Mouse (Mus musculus): ENCODE measurements around the gene Ogfod3. TPM values are rescaled to one million over a fixed set of nuclear protein-coding genes. Genes with fewer than 3 reads are reported as not detected.

The Ogfod3 gene
- polyA plus RNA-seq, 1 experiment from 2014 or later: 17.2 TPM

- Histone ChIP-seq H3K9ac (no peak overlapping the region), H3K27me3 (no peaks in the 10 kb centered on the region), H3K4me1 (no peaks in the 10 kb centered on the region), H3K9me3 (replicated peaks) (no peaks in the 10 kb centered on the region), H3K4me3 (no peak overlapping the region), H3K4me2 (no peak overlapping the region), H3K27ac (no peak overlapping the region), H3K36me3 (ENCODE audit: poor library complexity, severe bottlenecking) (no peaks in the 10 kb centered on the region)
- ATAC-seq: no peak
- 71% methylated on average over 9 of the region's 9 CpGs for WGBS
These were observed 61.0 kb downstream of the Ogfod3 start for GRCm38 (mm10) chr11:121143325-121144015.

- 43% methylated on average over 6 of the region's 6 CpGs for WGBS
- Histone ChIP-seq H3K27me3 (no peaks in the 10 kb centered on the region), H3K4me1 (no peaks in the 10 kb centered on the region), H3K9ac (no peak overlapping the region), H3K27ac (no peak overlapping the region), H3K36me3 (ENCODE audit: poor library complexity, severe bottlenecking) (no peaks in the 10 kb centered on the region), H3K9me3 (replicated peaks) (no peaks in the 10 kb centered on the region), H3K4me2 (no peak overlapping the region), H3K4me3 (no peak overlapping the region)
- ATAC-seq: no peak
These were observed 65.8 kb downstream of the Ogfod3 start for GRCm38 (mm10) chr11:121138732-121139131.

GRCm38 (mm10) chr11:121137682-121138081, 66.8 kb downstream of the Ogfod3 start:
- no peak overlapping the region for H3K4me3 ChIP-seq
- H3K4me2 ChIP-seq: no peak overlapping the region
- H3K27ac ChIP-seq: no peak overlapping the region
- no peaks in the 10 kb centered on the region for H3K9me3 ChIP-seq (replicated peaks)
- no peak for ATAC-seq
- no peaks in the 10 kb centered on the region for H3K27me3 ChIP-seq
- H3K36me3 ChIP-seq (ENCODE audit: poor library complexity, severe bottlenecking): no peaks in the 10 kb centered on the region
- WGBS: 89% methylated on average over 5 of the region's 5 CpGs
- no peaks in the 10 kb centered on the region for H3K4me1 ChIP-seq
- H3K9ac ChIP-seq: no peak overlapping the region

GRCm38 (mm10) chr11:121134600-121134999, 69.9 kb downstream of the Ogfod3 start:
- no peak overlapping the region for H3K27ac ChIP-seq
- WGBS: 66% methylated on average over 1 of the region's 1 CpGs
- H3K36me3 ChIP-seq (ENCODE audit: poor library complexity, severe bottlenecking): no peaks in the 10 kb centered on the region
- H3K4me3 ChIP-seq: no peak overlapping the region
- H3K27me3 ChIP-seq: no peaks in the 10 kb centered on the region
- no peak overlapping the region for H3K4me2 ChIP-seq
- H3K9ac ChIP-seq: no peak overlapping the region
- H3K9me3 ChIP-seq (replicated peaks): no peaks in the 10 kb centered on the region
- no peaks in the 10 kb centered on the region for H3K4me1 ChIP-seq
- no peak for ATAC-seq

- Histone ChIP-seq H3K4me1 (no peaks in the 10 kb centered on the region), H3K36me3 (ENCODE audit: poor library complexity, severe bottlenecking) (no peaks in the 10 kb centered on the region), H3K4me2 (no peak overlapping the region), H3K9ac (no peak overlapping the region), H3K4me3 (no peak overlapping the region), H3K27me3 (no peaks in the 10 kb centered on the region), H3K27ac (no peak overlapping the region), H3K9me3 (replicated peaks) (no peaks in the 10 kb centered on the region)
- ATAC-seq: no peak
- WGBS: 81% methylated on average over 1 of the region's 1 CpGs
These were observed 74.9 kb downstream of the Ogfod3 start for GRCm38 (mm10) chr11:121129616-121130015.

Other genes starting within 250 kb of the Ogfod3 start
- 122 and 139 TPM in 2 replicates for gene Csnk1d, start 213.4 kb downstream of the Ogfod3 start, polyA plus RNA-seq (2015; fragmentation: Nextera tagmentation; extraction: Ambion mirVana)
- not detected in 2 replicates for gene Cd7, start 165.3 kb downstream of the Ogfod3 start, polyA plus RNA-seq (2015; fragmentation: Nextera tagmentation; extraction: Ambion mirVana)
- not detected in 2 replicates for gene Sectm1b, start 141.1 kb downstream of the Ogfod3 start, polyA plus RNA-seq (2015; fragmentation: Nextera tagmentation; extraction: Ambion mirVana)
- not detected in 2 replicates for gene Sectm1a, start 123.5 kb downstream of the Ogfod3 start, polyA plus RNA-seq (2015; fragmentation: Nextera tagmentation; extraction: Ambion mirVana)
- 0.09 TPM in 1 of 2 replicates, not detected in the other for gene Tex19.2, start 86.0 kb downstream of the Ogfod3 start, polyA plus RNA-seq (2015; fragmentation: Nextera tagmentation; extraction: Ambion mirVana)
- gene Tex19.1, start 58.6 kb downstream of the Ogfod3 start, polyA plus RNA-seq (2015; fragmentation: Nextera tagmentation; extraction: Ambion mirVana): not detected in 2 replicates
- gene Uts2r, start 44.4 kb downstream of the Ogfod3 start, polyA plus RNA-seq (2015; fragmentation: Nextera tagmentation; extraction: Ambion mirVana): 0.09 TPM in 1 of 2 replicates, not detected in the other
- 11.4 and 12.0 TPM in 2 replicates for gene Hexdc, start 278 bp downstream of the Ogfod3 start, polyA plus RNA-seq (2015; fragmentation: Nextera tagmentation; extraction: Ambion mirVana)
- 37.0 and 41.2 TPM in 2 replicates for gene Cybc1, start 24.6 kb upstream of the Ogfod3 start, polyA plus RNA-seq (2015; fragmentation: Nextera tagmentation; extraction: Ambion mirVana)
- gene Narf, start 32.5 kb upstream of the Ogfod3 start, polyA plus RNA-seq (2015; fragmentation: Nextera tagmentation; extraction: Ambion mirVana): 74.0 and 78.9 TPM in 2 replicates
- 13.4 and 14.2 TPM in 2 replicates for gene Foxk2, start 55.3 kb upstream of the Ogfod3 start, polyA plus RNA-seq (2015; fragmentation: Nextera tagmentation; extraction: Ambion mirVana)
- gene Wdr45b, start 149.7 kb upstream of the Ogfod3 start, polyA plus RNA-seq (2015; fragmentation: Nextera tagmentation; extraction: Ambion mirVana): 82.1 and 90.2 TPM in 2 replicates
- gene Rab40b, start 183.5 kb upstream of the Ogfod3 start, polyA plus RNA-seq (2015; fragmentation: Nextera tagmentation; extraction: Ambion mirVana): 4.1 and 4.3 TPM in 2 replicates
- 10.3 and 11.0 TPM in 2 replicates for gene Fn3krp, start 216.7 kb upstream of the Ogfod3 start, polyA plus RNA-seq (2015; fragmentation: Nextera tagmentation; extraction: Ambion mirVana)
- gene Fn3k, start 230.2 kb upstream of the Ogfod3 start, polyA plus RNA-seq (2015; fragmentation: Nextera tagmentation; extraction: Ambion mirVana): 2.3 and 2.5 TPM in 2 replicates
- 45.2 and 50.0 TPM in 2 replicates for gene Tbcd, start 247.2 kb upstream of the Ogfod3 start, polyA plus RNA-seq (2015; fragmentation: Nextera tagmentation; extraction: Ambion mirVana)